Mouse (Mus musculus): ENCODE data around the gene Atg16l2. TPM values are rescaled to one million over a fixed set of nuclear protein-coding genes. Genes with fewer than 3 reads are reported as not detected.
A peak's percentile ranks its signal among the peaks of the same experiment; 100 is the strongest.

Gene Atg16l2
- total and polyA plus RNA-seq, 3 experiments: 0.38 to 3.2 (median 1.9) TPM

DNA sequence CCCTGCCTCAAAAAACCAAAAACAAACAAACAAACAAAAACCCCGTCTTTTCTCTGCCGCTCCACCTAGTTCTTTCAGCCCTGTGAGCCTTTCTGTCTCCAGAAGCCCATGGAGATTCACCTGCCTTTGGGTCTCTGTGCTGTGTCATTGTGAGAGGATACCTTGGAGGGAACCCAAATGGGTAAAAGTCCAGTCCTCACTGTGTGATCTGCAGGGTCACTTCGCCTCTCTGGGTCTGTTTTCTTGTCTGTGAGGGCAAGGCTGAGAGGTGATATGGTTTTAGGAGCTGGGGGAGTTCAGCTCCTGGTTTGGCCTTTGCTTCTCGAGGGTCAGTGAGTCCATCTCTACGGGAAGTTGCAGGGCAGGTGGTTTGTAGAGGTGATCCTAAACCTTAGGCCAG is 24.0 kb upstream of the Atg16l2 start:
- ATAC-seq (ENCODE audit: extremely low read depth, insufficient number of reproducible peaks, low FRiP score, poor library complexity, severe bottlenecking): no peak
- Histone ChIP-seq H3K36me3 (replicated peaks) (no peaks in the 10 kb centered on the region), H3K4me3 (ENCODE audit: low read depth, low read length) (no peak overlapping the region), H3K4me1 (ENCODE audit: insufficient read depth, low read depth, low read length) (peaks cover 4% of the 10 kb centered on the region; the same call in 1 of the 2 replicates), H3K9me3 (replicated peaks) (no peaks in the 10 kb centered on the region), H3K27me3 (ENCODE audit: insufficient read depth, low read length) (peaks cover 83% of the 10 kb centered on the region)
- DNase-seq (ENCODE audit: low spot score): no peak
- TF ChIP-seq GATA1 (IDR thresholded peaks at IDR 0.05; ENCODE audit: borderline replicate concordance, low read length): no peak

DNA sequence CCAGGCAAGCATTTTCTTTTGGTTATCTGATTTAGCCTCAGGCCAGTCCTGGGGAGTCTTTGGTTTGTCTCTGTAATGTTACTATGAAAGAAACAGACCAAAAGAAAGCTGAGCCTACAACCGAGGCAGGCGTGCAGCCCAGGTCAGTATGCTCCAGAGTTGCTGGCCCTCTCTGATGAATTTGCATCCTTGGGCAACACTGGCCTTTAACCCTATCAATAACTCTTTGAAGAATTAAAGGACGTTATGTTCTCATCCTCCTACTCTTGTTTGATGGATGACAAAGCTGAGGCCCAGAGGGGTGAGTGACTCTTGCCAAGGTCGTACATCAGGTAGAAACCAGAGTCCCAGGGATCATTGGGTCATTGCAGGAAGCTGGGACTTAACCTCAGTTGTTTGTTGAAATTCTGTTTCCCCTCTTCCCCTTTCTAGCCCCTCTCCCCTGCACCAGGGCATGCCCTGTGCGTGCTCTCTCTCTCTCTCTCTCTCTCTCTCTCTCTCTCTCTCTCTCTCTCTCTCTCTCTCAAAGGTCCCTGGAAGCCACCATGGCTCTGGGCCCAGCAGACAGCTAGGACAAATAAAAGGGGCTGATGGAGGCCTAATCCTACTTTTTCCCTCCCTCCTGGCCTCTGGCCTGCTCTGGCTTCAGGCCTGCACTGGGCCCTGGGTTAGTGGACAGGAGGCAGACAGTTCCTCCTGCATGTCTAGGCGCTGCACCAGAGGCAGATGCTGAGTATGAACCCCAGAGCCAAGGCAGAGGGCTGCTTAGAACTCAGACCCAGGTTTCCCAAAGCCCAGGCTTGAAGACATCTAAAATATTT is 22.3 kb upstream of the Atg16l2 start:
- Histone ChIP-seq H3K9me3 (replicated peaks) (no peaks in the 10 kb centered on the region), H3K36me3 (replicated peaks) (no peaks in the 10 kb centered on the region), H3K4me1 (ENCODE audit: insufficient read depth, low read depth, low read length) (peaks cover 4% of the 10 kb centered on the region; the same call in 1 of the 2 replicates), H3K27me3 (ENCODE audit: insufficient read depth, low read length) (peaks cover 79% of the 10 kb centered on the region), H3K4me3 (ENCODE audit: low read depth, low read length) (no peak overlapping the region)
- TF ChIP-seq GATA2 (IDR thresholded peaks at IDR 0.05; ENCODE audit: borderline replicate concordance, low read depth, low read length) (no peak), GATA1 (IDR thresholded peaks at IDR 0.05; ENCODE audit: borderline replicate concordance, low read length) (no peak), POLR2AphosphoS5 (IDR thresholded peaks at IDR 0.05; ENCODE audit: insufficient replicate concordance, low read depth, low read length) (no peak), CTCF (IDR thresholded peaks at IDR 0.05; ENCODE audit: low read depth, low read length) (no peak), TAL1 (conservative IDR thresholded peaks at IDR 0.05; ENCODE audit: low read depth, low read length) (no peak)
- ATAC-seq (ENCODE audit: extremely low read depth, insufficient number of reproducible peaks, low FRiP score, poor library complexity, severe bottlenecking) (no peak), DNase-seq (ENCODE audit: low spot score) (no peak)

DNA sequence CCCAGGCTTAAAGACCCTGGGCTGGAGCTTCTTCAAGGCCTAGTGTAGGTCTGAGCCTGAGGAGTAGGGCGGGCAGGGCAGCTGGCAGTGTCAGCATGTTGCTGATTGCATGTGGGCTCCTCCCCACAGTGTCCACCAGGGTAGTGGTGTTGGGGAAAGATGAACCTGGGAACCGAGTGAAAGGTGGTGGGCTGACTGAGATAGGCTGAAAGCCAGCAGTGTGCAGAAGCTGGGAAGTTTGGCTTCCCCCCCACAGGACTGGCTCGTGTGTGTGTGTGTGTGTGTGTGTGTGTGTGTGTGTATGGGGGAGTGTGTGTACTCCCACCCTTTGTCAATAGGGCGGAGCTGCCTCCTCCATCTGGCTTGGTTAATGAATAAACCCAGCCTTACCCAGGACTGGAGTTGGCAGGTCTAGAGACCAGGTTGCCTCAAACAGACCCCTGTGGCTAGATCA is 21.1 kb upstream of the Atg16l2 start:
- no peak for DNase-seq (ENCODE audit: low spot score)
- no peak for ATAC-seq (ENCODE audit: extremely low read depth, insufficient number of reproducible peaks, low FRiP score, poor library complexity, severe bottlenecking)
- Histone ChIP-seq H3K9me3 (replicated peaks) (no peaks in the 10 kb centered on the region), H3K27me3 (ENCODE audit: insufficient read depth, low read length) (peaks cover 79% of the 10 kb centered on the region), H3K36me3 (replicated peaks) (no peaks in the 10 kb centered on the region), H3K4me3 (ENCODE audit: low read depth, low read length) (no peak overlapping the region), H3K4me1 (ENCODE audit: insufficient read depth, low read depth, low read length) (peaks cover 4% of the 10 kb centered on the region; the same call in 1 of the 2 replicates)
- TF ChIP-seq POLR2AphosphoS5 (IDR thresholded peaks at IDR 0.05; ENCODE audit: insufficient replicate concordance, low read depth, low read length) (no peak), CTCF (IDR thresholded peaks at IDR 0.05; ENCODE audit: low read depth, low read length) (no peak), GATA2 (IDR thresholded peaks at IDR 0.05; ENCODE audit: borderline replicate concordance, low read depth, low read length) (no peak), TAL1 (conservative IDR thresholded peaks at IDR 0.05; ENCODE audit: low read depth, low read length) (no peak), GATA1 (IDR thresholded peaks at IDR 0.05; ENCODE audit: borderline replicate concordance, low read length) (no peak)

DNA sequence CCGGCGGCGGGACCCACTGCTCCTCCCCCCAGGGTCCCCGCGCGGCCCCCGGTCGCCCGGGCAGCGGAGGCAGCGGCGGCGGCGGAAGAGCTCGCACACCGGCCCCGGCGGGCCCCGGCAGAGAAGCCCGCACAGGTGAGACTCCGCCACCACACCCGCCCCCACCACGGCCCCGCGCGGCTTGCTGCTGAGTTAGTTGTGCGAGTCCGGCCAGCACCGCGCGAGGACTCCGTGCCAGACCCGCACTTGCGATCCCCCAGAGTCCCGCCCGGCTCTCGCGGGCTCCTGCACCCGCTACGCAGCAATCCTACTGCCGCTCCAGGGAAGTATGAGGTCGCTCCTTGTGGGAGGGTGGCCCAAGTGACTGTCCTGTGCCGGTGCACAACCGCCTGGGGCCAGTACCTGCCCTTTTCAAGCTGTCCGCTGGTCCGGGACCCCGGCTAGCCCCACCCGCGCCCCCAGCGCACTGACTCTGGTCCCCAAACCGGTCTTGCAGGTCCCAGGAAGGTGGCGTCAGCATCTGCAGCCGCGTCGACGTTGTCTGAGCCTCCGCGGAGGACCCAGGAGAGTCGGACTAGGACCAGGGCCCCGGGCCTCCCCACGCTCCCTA is 19.3 kb upstream of the Atg16l2 start:
- Histone ChIP-seq H3K4me1 (ENCODE audit: insufficient read depth, low read depth, low read length) (peaks cover 8% of the 10 kb centered on the region; the same call in 1 of the 2 replicates), H3K36me3 (replicated peaks) (no peaks in the 10 kb centered on the region)
- ATAC-seq (ENCODE audit: extremely low read depth, insufficient number of reproducible peaks, low FRiP score, poor library complexity, severe bottlenecking): no peak

DNA sequence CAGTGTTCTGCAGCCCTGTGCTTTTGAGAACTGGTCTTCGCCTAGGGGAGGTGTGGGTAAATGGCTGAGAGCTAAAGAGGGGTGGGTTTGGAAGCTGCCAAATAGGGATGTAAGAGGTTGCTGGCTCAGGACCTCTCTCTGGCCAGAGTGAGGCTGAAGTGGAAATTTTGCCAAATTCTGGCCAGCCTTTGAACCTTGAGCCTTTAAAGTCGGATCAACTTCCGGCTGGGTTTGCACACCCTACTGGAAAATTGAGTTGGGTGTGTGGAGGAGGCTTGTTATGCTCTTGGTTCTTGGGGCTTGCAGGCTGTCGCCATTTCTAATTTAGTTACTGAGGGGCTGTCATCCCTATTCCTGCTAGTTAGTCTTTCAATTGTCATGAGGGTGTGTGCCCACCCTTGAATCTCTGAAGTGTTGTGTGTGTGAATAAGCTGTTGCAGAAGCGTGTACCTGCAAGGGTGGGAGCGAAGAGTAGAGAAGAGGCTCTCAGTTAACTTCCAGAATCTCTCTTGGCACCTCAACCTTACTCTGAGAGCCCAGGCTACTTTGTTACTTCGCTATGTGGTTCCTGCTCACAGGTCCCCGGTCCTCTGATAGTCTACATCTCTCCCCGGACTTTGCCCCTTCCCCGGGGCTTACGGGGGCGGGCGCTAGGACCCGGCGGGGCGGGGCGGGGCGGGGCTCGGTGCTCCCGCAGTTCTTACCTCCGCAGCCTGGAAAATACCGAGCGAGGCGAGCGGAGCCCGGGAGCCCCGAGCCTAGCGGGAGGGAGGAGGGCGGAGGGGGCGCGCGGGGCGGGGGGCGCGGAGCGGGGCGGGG is 18.6 kb upstream of the Atg16l2 start:
- no peaks in the 10 kb centered on the region for H3K36me3 ChIP-seq (replicated peaks)
- H3K4me3 ChIP-seq (ENCODE audit: low read depth, low read length): no peak overlapping the region; the same call in 1 of the 2 replicates
- H3K4me1 ChIP-seq (ENCODE audit: insufficient read depth, low read depth, low read length): peaks cover 8% of the 10 kb centered on the region; the same call in 1 of the 2 replicates
- TF ChIP-seq GATA2 (IDR thresholded peaks at IDR 0.05; ENCODE audit: borderline replicate concordance, low read depth, low read length) (no peak), POLR2AphosphoS5 (IDR thresholded peaks at IDR 0.05; ENCODE audit: insufficient replicate concordance, low read depth, low read length) (no peak), CTCF (IDR thresholded peaks at IDR 0.05; ENCODE audit: low read depth, low read length) (no peak), GATA1 (IDR thresholded peaks at IDR 0.05; ENCODE audit: borderline replicate concordance, low read length) (no peak), TAL1 (conservative IDR thresholded peaks at IDR 0.05; ENCODE audit: low read depth, low read length) (no peak)
- ATAC-seq (ENCODE audit: extremely low read depth, insufficient number of reproducible peaks, low FRiP score, poor library complexity, severe bottlenecking) (no peak), DNase-seq (ENCODE audit: low spot score) (no peak)
- H3K27me3 ChIP-seq (ENCODE audit: insufficient read depth, low read length): peaks cover 72% of the 10 kb centered on the region
- no peaks in the 10 kb centered on the region for H3K9me3 ChIP-seq (replicated peaks)

More for the DNA sequence above, 19.3 kb upstream of the Atg16l2 start:
- DNase-seq (ENCODE audit: low spot score): no peak
- TF ChIP-seq POLR2AphosphoS5 (IDR thresholded peaks at IDR 0.05; ENCODE audit: insufficient replicate concordance, low read depth, low read length) (no peak), GATA1 (IDR thresholded peaks at IDR 0.05; ENCODE audit: borderline replicate concordance, low read length) (no peak), CTCF (IDR thresholded peaks at IDR 0.05; ENCODE audit: low read depth, low read length) (no peak), TAL1 (conservative IDR thresholded peaks at IDR 0.05; ENCODE audit: low read depth, low read length) (no peak), GATA2 (IDR thresholded peaks at IDR 0.05; ENCODE audit: borderline replicate concordance, low read depth, low read length) (no peak)
- H3K9me3 ChIP-seq (replicated peaks): no peaks in the 10 kb centered on the region
- H3K4me3 ChIP-seq (ENCODE audit: low read depth, low read length): peak overlapping the region; percentile 35; the same call in 1 of the 2 replicates
- H3K27me3 ChIP-seq (ENCODE audit: insufficient read depth, low read length): peaks cover 78% of the 10 kb centered on the region

DNA sequence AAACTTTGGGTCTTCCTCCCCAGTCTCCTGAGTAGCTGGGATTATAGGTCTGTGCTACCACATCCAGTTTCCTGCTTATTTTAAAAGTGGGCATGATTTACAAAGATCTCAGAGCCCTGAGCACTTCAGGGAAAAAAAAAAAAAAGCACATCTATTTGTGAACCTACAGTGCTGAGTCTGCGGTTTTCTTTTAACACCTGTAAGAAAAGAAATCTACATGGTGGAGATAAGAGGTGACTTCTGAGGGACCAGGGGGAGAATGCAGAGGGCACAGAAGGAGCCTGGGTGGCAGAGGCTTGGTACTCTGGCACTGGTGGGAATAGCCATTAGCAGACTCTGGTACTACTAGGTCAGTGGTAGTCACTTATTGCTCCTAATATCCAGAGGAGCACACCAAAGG is 17.7 kb upstream of the Atg16l2 start:
- Histone ChIP-seq H3K27me3 (ENCODE audit: insufficient read depth, low read length) (peaks cover 70% of the 10 kb centered on the region), H3K4me1 (ENCODE audit: insufficient read depth, low read depth, low read length) (peaks cover 8% of the 10 kb centered on the region; the same call in 1 of the 2 replicates), H3K36me3 (replicated peaks) (no peaks in the 10 kb centered on the region), H3K4me3 (ENCODE audit: low read depth, low read length) (no peak overlapping the region), H3K9me3 (replicated peaks) (no peaks in the 10 kb centered on the region)
- TF ChIP-seq TAL1 (conservative IDR thresholded peaks at IDR 0.05; ENCODE audit: low read depth, low read length) (no peak), CTCF (IDR thresholded peaks at IDR 0.05; ENCODE audit: low read depth, low read length) (no peak), GATA2 (IDR thresholded peaks at IDR 0.05; ENCODE audit: borderline replicate concordance, low read depth, low read length) (no peak), POLR2AphosphoS5 (IDR thresholded peaks at IDR 0.05; ENCODE audit: insufficient replicate concordance, low read depth, low read length) (no peak), GATA1 (IDR thresholded peaks at IDR 0.05; ENCODE audit: borderline replicate concordance, low read length) (no peak)
- no peak for ATAC-seq (ENCODE audit: extremely low read depth, insufficient number of reproducible peaks, low FRiP score, poor library complexity, severe bottlenecking)
- DNase-seq (ENCODE audit: low spot score): no peak

Data from G1E (cell line).